Mouse (Mus musculus) heart, embryonic 13.5 days (tissue): ENCODE measurements around the gene Mfsd4b1. TPM values are rescaled to one million over a fixed set of nuclear protein-coding genes. Genes with fewer than 3 reads are reported as not detected.

Source experiments
- ATAC-seq: fragments of 200-750 bp; cut with Nextera tagmentation; 2 replicates; pipeline ENCODE4 v1.8.0; 2017; ENCODE audit warnings: moderate TSS enrichment; ENCODE audit not compliant: insufficient number of reproducible peaks, low FRiP score, low TSS enrichment; ENCODE audit errors: extremely low read depth
- H3K27ac ChIP-seq: fragments of 300-500 bp; sonication (generic); replicated peaks from 2 replicates; pipeline ENCODE4 v1.5.1; 2015; ENCODE audit warnings: moderate library complexity, mild to moderate bottlenecking, inconsistent platforms
- H3K27me3 ChIP-seq: fragments of 300-500 bp; sonication (generic); replicated peaks from 2 replicates; pipeline ENCODE4 v1.6.1; 2015; ENCODE audit warnings: mild to moderate bottlenecking, inconsistent platforms
- H3K36me3 ChIP-seq: fragments of 300-500 bp; sonication (generic); 2 replicates; pipeline ENCODE4 v1.6.1; 2015; ENCODE audit warnings: mild to moderate bottlenecking, inconsistent platforms
- H3K4me1 ChIP-seq: fragments of 300-500 bp; sonication (generic); 2 replicates; pipeline ENCODE4 v1.6.1; 2015; ENCODE audit warnings: inconsistent platforms
- H3K4me2 ChIP-seq: fragments of 300-500 bp; sonication (generic); 2 replicates; pipeline ENCODE4 v1.6.1; 2015; ENCODE audit warnings: inconsistent platforms, mild to moderate bottlenecking, moderate library complexity
- H3K4me3 ChIP-seq: fragments of 300-500 bp; sonication (generic); 2 replicates; pipeline ENCODE4 v1.5.1; 2015; ENCODE audit warnings: moderate library complexity, mild to moderate bottlenecking, inconsistent platforms
- H3K9ac ChIP-seq: fragments of 300-500 bp; sonication (generic); 2 replicates; pipeline ENCODE4 v1.6.1; 2015; ENCODE audit warnings: inconsistent platforms, mild to moderate bottlenecking, moderate library complexity
- H3K9me3 ChIP-seq: fragments of 300-500 bp; sonication (generic); 2 replicates; pipeline ENCODE4 v1.6.1; 2016; ENCODE audit warnings: inconsistent platforms
- WGBS: fragments of 180-500 bp; shearing (Covaris S2); methylation state at CpG from one replicate; pipeline ENCODE4 v1.1.7; 2015; ENCODE audit warnings: mixed read lengths; 5-methylcytosine and 5-hydroxymethylcytosine counted together
- polyA plus RNA-seq: library from polyadenylated mRNA; unstranded; fragments of >200 nt; fragmentation: Nextera tagmentation; extraction: Ambion mirVana; gene quantifications from 2 replicates; pipeline ENCODE4 v1.2.1, GENCODE M21; 2015

The Mfsd4b1 gene
- polyA plus RNA-seq, 1 experiment from 2014 or later = 0.27 TPM

DNA sequence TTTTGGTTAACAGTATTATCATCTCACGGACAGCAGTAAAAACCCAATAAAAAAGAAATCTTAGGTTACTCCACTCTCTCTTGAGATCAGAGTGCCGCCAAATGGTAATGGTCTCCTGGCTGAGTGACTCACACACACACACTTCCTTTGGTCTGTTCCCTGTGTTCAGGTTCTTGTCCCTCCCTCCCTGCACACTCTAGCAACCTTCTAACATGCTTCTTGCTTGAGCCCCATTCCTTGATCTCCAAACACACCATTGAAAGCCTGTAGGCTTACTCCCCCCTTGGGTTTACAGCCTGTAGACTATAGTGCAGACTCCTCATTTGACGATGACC is 33.7 kb upstream of the Mfsd4b1 start:
- WGBS = 83% methylated on average over 3 of the region's 3 CpGs
- H3K4me2 ChIP-seq = no peak overlapping the region
- H3K9ac ChIP-seq = no peak overlapping the region
- no peaks in the 10 kb centered on the region for H3K27me3 ChIP-seq
- H3K36me3 ChIP-seq = no peaks in the 10 kb centered on the region
- no peaks in the 10 kb centered on the region for H3K9me3 ChIP-seq
- no peak overlapping the region for H3K27ac ChIP-seq
- no peak overlapping the region for H3K4me3 ChIP-seq
- H3K4me1 ChIP-seq = 0 out of 2 replicates have a peak, but pooled peaks cover 3% of the 10 kb centered on the region
- no peak for ATAC-seq

DNA sequence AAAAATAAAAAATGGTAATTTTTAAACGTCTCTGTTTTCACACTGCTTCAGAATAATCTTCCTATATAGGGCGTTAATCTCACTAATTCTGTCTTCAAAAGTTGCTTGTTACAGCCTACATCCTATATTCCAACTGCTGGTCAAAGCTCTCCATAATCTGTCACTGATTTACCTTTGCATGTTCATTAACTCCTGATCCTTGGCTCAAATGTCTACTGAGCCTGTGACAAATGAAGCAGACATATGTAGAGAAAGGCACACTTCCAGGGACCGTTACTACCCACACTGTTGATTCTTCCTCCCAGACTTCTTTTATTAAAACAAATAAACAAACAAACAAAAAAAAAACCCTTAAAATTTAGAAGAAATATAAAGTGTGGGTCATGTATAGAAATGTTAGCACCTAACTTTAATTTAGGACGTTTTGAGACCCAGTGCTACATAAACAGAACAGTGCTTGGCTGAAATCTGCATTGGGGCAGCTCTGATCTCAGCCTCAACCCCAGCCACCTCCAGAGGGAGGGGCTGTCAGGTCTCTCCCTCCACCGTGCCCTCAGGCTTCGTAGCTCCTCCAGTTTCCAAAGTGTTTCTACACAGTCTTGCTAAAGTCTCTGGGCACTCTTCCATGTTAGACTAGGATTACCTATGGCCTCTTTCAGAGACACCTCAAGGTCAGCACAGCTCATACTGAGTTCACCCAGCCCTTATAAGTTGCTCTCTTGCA is 33.2 kb upstream of the Mfsd4b1 start:
- Histone ChIP-seq H3K27me3 (no peaks in the 10 kb centered on the region), H3K9ac (no peak overlapping the region), H3K4me3 (no peak overlapping the region), H3K4me2 (no peak overlapping the region), H3K36me3 (no peaks in the 10 kb centered on the region), H3K27ac (no peak overlapping the region), H3K9me3 (no peaks in the 10 kb centered on the region), H3K4me1 (0 out of 2 replicates have a peak, but pooled peaks cover 3% of the 10 kb centered on the region)
- WGBS = 52% methylated on average over 6 of the region's 6 CpGs
- no peak for ATAC-seq

DNA sequence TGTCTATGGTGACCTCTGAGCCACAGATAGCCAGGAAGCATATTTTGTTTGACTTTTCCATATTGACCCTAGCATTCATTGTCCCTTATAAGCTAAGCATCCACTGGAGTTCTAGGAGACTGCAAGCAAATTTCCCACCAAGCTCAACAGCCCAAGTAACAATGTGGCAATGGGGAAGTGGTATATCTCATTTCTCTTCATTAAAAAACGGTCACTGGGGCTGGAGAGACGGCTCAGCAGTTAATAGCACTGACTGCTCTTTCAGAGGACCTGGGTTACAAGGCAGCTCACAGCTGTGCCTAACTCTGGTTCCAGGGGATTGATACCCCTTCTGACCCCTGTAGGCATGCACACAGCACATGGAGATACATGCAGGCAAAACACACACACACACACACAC is 32.5 kb upstream of the Mfsd4b1 start:
- H3K4me2 ChIP-seq = no peak overlapping the region
- ATAC-seq = no peak
- H3K9ac ChIP-seq = no peak overlapping the region
- H3K4me1 ChIP-seq = 0 out of 2 replicates have a peak, but pooled peaks cover 3% of the 10 kb centered on the region
- no peak overlapping the region for H3K27ac ChIP-seq
- WGBS = 71% methylated on average over 2 of the region's 2 CpGs
- no peaks in the 10 kb centered on the region for H3K9me3 ChIP-seq
- H3K4me3 ChIP-seq = no peak overlapping the region
- no peaks in the 10 kb centered on the region for H3K27me3 ChIP-seq
- peaks cover 3% of the 10 kb centered on the region; the same call in 1 of the 2 replicates for H3K36me3 ChIP-seq

GRCm38 (mm10) chr10:40054455-40054854 is 29.4 kb upstream of the Mfsd4b1 start:
- no peak for ATAC-seq
- Histone ChIP-seq H3K36me3 (peaks cover 21% of the 10 kb centered on the region), H3K9ac (no peak overlapping the region), H3K27ac (no peak overlapping the region), H3K4me2 (no peak overlapping the region), H3K27me3 (no peaks in the 10 kb centered on the region), H3K4me3 (no peak overlapping the region), H3K4me1 (0 out of 2 replicates have a peak, but pooled peaks cover 3% of the 10 kb centered on the region), H3K9me3 (no peaks in the 10 kb centered on the region)
- 93% methylated on average over 8 of the region's 8 CpGs for WGBS

- no peak overlapping the region for H3K9ac ChIP-seq
- 86% methylated on average over 4 of the region's 4 CpGs for WGBS
- peaks cover 21% of the 10 kb centered on the region for H3K36me3 ChIP-seq
- H3K4me2 ChIP-seq = no peak overlapping the region
- no peak for ATAC-seq
- no peak overlapping the region for H3K4me3 ChIP-seq
- H3K9me3 ChIP-seq = no peaks in the 10 kb centered on the region
- 0 out of 2 replicates have a peak, but pooled peaks cover 3% of the 10 kb centered on the region for H3K4me1 ChIP-seq
- no peak overlapping the region for H3K27ac ChIP-seq
- H3K27me3 ChIP-seq = no peaks in the 10 kb centered on the region
These were observed 28.8 kb upstream of the Mfsd4b1 start for GRCm38 (mm10) chr10:40053896-40054295.

DNA sequence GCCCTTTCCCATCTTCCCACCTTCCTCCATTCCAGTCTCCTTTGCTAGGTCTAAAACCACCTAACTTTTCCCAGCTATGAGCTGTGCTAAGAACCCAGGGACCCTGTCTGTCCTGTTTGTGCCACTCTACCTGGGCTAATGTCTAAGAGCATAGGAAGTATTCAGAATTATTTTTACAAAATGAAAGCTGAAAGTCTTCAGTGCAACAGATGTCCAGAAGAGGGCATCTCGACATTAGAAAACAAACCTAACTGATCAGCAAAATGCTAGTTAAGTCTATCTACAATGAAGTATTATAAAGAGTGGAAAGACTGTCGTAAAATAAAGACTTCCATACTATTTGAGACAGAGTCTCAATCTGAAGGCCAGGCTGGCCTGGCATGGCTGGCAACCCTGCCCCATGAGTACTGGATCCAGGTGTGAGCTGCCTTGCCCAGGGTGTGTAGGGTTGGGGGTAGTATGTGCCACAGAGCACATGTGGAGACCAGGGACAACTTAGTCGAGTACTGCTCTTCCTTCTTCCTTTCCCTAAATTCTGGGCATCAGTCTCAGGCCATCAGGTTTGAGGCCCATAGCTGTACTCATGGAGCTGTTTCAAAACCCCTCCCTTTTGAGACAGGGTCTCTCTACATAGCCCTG is 28.3 kb upstream of the Mfsd4b1 start:
- H3K9me3 ChIP-seq = no peaks in the 10 kb centered on the region
- H3K27ac ChIP-seq = no peak overlapping the region
- ATAC-seq = no peak
- 0 out of 2 replicates have a peak, but pooled peaks cover under 1% of the 10 kb centered on the region for H3K4me1 ChIP-seq
- H3K27me3 ChIP-seq = no peaks in the 10 kb centered on the region
- H3K4me3 ChIP-seq = no peak overlapping the region
- H3K36me3 ChIP-seq = peaks cover 21% of the 10 kb centered on the region
- no peak overlapping the region for H3K9ac ChIP-seq
- 60% methylated on average over 3 of the region's 3 CpGs for WGBS
- no peak overlapping the region for H3K4me2 ChIP-seq

GRCm38 (mm10) chr10:40051997-40052396 is 26.9 kb upstream of the Mfsd4b1 start:
- no peak for ATAC-seq
- H3K9me3 ChIP-seq = no peaks in the 10 kb centered on the region
- no peak overlapping the region for H3K4me2 ChIP-seq
- no peaks in the 10 kb centered on the region for H3K4me1 ChIP-seq
- 62% methylated on average over 3 of the region's 3 CpGs for WGBS
- H3K9ac ChIP-seq = no peak overlapping the region
- peaks cover 21% of the 10 kb centered on the region for H3K36me3 ChIP-seq
- H3K27ac ChIP-seq = no peak overlapping the region
- H3K4me3 ChIP-seq = no peak overlapping the region
- H3K27me3 ChIP-seq = no peaks in the 10 kb centered on the region

DNA sequence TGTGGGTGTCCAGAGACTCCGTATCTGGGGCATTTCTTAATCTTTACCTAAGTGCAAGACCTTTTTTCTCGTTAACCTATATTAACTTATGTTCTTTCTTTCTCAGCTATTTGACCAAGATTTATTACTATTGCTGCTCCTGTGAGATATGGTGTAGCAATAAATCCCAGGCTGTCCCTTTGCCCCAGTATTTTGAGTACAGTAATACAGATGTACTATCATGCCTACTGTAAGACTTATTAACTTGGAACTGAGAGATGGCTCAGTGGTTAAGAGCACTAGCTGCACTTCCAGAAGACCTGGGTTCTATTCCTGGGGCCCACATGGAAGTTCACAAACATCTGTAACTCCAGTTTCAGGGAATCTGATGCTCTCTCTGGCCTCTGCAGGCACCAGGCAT is 25.7 kb upstream of the Mfsd4b1 start:
- no peaks in the 10 kb centered on the region for H3K4me1 ChIP-seq
- no peak overlapping the region for H3K9ac ChIP-seq
- H3K9me3 ChIP-seq = no peaks in the 10 kb centered on the region
- ATAC-seq = no peak
- peaks cover 21% of the 10 kb centered on the region for H3K36me3 ChIP-seq
- H3K4me2 ChIP-seq = no peak overlapping the region
- H3K4me3 ChIP-seq = no peak overlapping the region
- WGBS = 95% methylated on average over 2 of the region's 2 CpGs
- no peaks in the 10 kb centered on the region for H3K27me3 ChIP-seq
- no peak overlapping the region for H3K27ac ChIP-seq

DNA sequence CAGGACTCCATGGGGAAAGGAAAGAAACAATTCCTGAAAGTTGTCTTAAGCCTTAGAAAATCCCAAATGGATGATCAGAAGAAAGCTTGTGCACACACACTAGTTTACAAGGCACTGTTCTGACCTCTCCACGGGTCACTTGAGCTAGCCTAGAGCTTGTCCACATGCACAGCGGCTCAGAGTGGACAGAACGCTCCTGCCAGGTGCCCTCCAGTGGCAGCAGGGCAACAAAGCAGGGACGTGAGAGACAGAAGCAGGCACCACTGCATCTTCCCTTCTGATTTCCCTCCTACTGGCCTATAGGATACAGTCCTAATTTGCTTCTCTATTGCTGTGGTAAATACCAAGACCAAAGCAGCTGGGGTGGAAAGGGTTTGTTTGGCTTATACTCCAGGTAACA is 16.3 kb upstream of the Mfsd4b1 start:
- ATAC-seq = no peak
- H3K9me3 ChIP-seq = no peaks in the 10 kb centered on the region
- H3K27me3 ChIP-seq = no peaks in the 10 kb centered on the region
- H3K4me2 ChIP-seq = no peak overlapping the region
- no peak overlapping the region for H3K27ac ChIP-seq
- H3K36me3 ChIP-seq = peaks cover 3% of the 10 kb centered on the region; the same call in 1 of the 2 replicates
- 30% methylated on average over 4 of the region's 4 CpGs for WGBS
- H3K9ac ChIP-seq = no peak overlapping the region
- no peaks in the 10 kb centered on the region for H3K4me1 ChIP-seq
- no peak overlapping the region for H3K4me3 ChIP-seq

DNA sequence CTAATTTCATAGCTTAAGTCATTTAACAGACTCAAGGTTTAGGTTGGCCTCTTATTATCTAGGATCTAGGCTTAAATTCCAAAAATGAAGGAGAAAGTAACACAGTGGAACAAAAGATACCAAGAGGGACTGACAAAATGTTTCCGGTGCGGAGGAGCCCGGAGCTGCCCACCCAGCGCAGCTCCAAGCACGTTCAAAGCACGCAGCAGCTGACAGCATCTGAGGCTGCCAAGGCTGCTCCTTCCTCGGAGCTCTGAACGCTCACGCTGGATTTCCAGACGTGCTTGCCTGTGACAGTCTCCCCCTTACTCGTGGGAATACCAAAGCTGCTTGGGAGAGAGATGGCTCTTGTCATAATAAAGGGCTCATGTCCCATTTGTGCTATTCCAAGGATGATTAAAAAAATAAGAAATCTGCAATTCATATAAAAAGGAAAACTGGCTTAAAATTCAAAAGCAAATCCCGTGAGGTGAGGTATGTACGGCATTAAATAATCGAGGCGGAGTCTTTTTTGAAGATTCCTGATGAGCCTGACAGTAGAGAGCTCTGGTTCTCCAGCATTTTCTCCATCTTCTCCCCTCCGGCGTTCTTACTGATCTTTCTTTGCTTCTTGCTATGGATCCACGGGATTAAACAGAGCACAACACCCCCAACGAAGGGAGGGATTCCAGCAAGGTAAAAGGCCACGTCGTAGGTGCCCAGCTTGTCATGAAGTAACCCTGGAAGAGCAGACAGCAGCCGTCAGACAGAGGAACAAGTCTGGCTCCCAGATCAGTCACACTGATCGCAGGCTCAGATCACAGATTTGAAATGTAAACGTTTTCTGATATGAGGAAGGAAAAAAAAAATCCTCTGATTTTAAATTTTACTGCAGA is 11.9 kb upstream of the Mfsd4b1 start:
- H3K36me3 ChIP-seq = peaks cover 3% of the 10 kb centered on the region; the same call in 1 of the 2 replicates
- H3K27ac ChIP-seq = no peak overlapping the region
- WGBS = 63% methylated on average over 24 of the region's 24 CpGs
- H3K27me3 ChIP-seq = no peaks in the 10 kb centered on the region
- ATAC-seq = no peak
- H3K9me3 ChIP-seq = no peaks in the 10 kb centered on the region
- no peak overlapping the region for H3K9ac ChIP-seq
- H3K4me1 ChIP-seq = no peaks in the 10 kb centered on the region
- no peak overlapping the region for H3K4me2 ChIP-seq
- no peak overlapping the region for H3K4me3 ChIP-seq

DNA sequence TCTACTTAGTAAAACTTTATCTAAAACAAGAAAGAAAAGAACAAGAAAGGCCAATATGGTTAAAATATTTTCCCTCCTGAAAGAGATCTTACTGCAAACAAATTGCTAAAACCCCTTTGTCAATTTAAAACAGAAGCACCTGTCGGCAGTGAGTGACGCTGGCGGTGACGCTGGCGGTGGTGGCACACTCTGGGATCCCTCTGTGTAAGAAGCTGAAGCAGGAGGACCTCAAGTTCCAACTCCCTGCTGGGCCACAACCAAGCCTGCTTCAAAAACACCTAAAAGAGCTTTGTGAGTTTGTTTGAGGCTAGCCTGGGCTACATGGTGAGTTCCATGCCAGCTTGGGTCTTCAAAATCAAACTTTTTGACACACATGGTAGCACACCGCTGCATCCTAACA is 9.9 kb upstream of the Mfsd4b1 start:
- H3K4me3 ChIP-seq = no peak overlapping the region
- 0 out of 2 replicates have a peak, but pooled peaks cover 2% of the 10 kb centered on the region for H3K27me3 ChIP-seq
- H3K4me1 ChIP-seq = no peaks in the 10 kb centered on the region
- H3K4me2 ChIP-seq = no peak overlapping the region
- no peak for ATAC-seq
- H3K9me3 ChIP-seq = no peaks in the 10 kb centered on the region
- no peaks in the 10 kb centered on the region for H3K36me3 ChIP-seq
- H3K9ac ChIP-seq = no peak overlapping the region
- 95% methylated on average over 6 of the region's 6 CpGs for WGBS
- no peak overlapping the region for H3K27ac ChIP-seq
